Mouse (Mus musculus) embryonic fibroblast, embryonic 13.5 days (primary cell): ENCODE data around the gene Abca3. TPM values are rescaled to one million over a fixed set of nuclear protein-coding genes. Genes with fewer than 3 reads are reported as not detected.
A peak's percentile ranks its signal among the peaks of the same experiment; 100 is the strongest.

Source experiments
- H3K27ac ChIP-seq: 2 replicates; pipeline ENCODE4 v1.5.1; 2012; ENCODE audit warnings: low read length, control low read depth, inconsistent platforms; ENCODE audit not compliant: insufficient read depth
- H3K4me1 ChIP-seq: 2 replicates; pipeline ENCODE4 v1.6.1; 2011; ENCODE audit warnings: low read length; ENCODE audit not compliant: control insufficient read depth, insufficient read depth
- H3K4me3 ChIP-seq: 2 replicates; pipeline ENCODE4 v1.5.1; 2011; ENCODE audit warnings: mild to moderate bottlenecking, control low read depth, low read length; ENCODE audit not compliant: insufficient read depth
- CTCF ChIP-seq: IDR thresholded peaks from 2 replicates; pipeline ENCODE4 v1.5.1; 2011; ENCODE audit warnings: mild to moderate bottlenecking, control low read depth, low read length, moderate library complexity, borderline replicate concordance; ENCODE audit not compliant: insufficient read depth
- POLR2A ChIP-seq: IDR thresholded peaks from 2 replicates; pipeline ENCODE4 v1.6.1; 2011; ENCODE audit warnings: low read depth, mild to moderate bottlenecking, control low read depth, low read length, moderate library complexity
- polyA plus RNA-seq: library from polyadenylated mRNA; stranded (reverse); fragments of >200 nt; gene quantifications from 2 replicates; pipeline ENCODE4 v1.2.4, GENCODE M21; 2011; ENCODE audit warnings: low read depth; ENCODE audit not compliant: missing spikeins, insufficient read length

Gene Abca3
- 15.6 and 17.8 TPM in 2 replicates for polyA plus RNA-seq

GRCm38 (mm10) chr17:24351760-24352357 is at the start of gene Abca3:
TSS of gene Abca3 (plus strand) at chr17:24351950.
- Histone ChIP-seq H3K4me3 (peak within 1 kb of the TSS; percentile 59), H3K4me1 (no peaks in the 10 kb centered on the region), H3K27ac (no peak within 1 kb of the TSS)
- TF ChIP-seq POLR2A (peak; percentile 51), CTCF (peak; percentile 99)

GRCm38 (mm10) chr17:24307500-24307899 is 44.2 kb upstream of the Abca3 start:
- TF ChIP-seq POLR2A (no peak), CTCF (peak; percentile 50; the same call in 1 of the 2 replicates)
- no peaks in the 10 kb centered on the region for H3K4me1 ChIP-seq
- no peak overlapping the region for H3K27ac ChIP-seq
- no peak overlapping the region for H3K4me3 ChIP-seq

- H3K27ac ChIP-seq = no peak overlapping the region
- H3K4me3 ChIP-seq = no peak overlapping the region
- H3K4me1 ChIP-seq = no peaks in the 10 kb centered on the region
- TF ChIP-seq POLR2A (no peak), CTCF (no peak)
Observed at GRCm38 (mm10) chr17:24320826-24321225, 30.9 kb upstream of the Abca3 start.

- Histone ChIP-seq H3K4me1 (no peaks in the 10 kb centered on the region), H3K27ac (no peak overlapping the region), H3K4me3 (no peak overlapping the region)
- TF ChIP-seq CTCF (no peak), POLR2A (no peak)
Observed at GRCm38 (mm10) chr17:24325051-24325450, 26.7 kb upstream of the Abca3 start.

GRCm38 (mm10) chr17:24327656-24328055 is 24.1 kb upstream of the Abca3 start:
- no peak overlapping the region for H3K4me3 ChIP-seq
- H3K4me1 ChIP-seq = no peaks in the 10 kb centered on the region
- no peak overlapping the region for H3K27ac ChIP-seq
- no peak for TF ChIP-seq CTCF
- TF ChIP-seq POLR2A = no peak

- Histone ChIP-seq H3K4me1 (no peaks in the 10 kb centered on the region), H3K4me3 (no peak overlapping the region), H3K27ac (no peak overlapping the region)
- no peak for TF ChIP-seq CTCF
- TF ChIP-seq POLR2A = no peak
Observed at GRCm38 (mm10) chr17:24344672-24345071, 7.1 kb upstream of the Abca3 start.

- no peak overlapping the region for H3K4me3 ChIP-seq
- no peaks in the 10 kb centered on the region for H3K4me1 ChIP-seq
- no peak overlapping the region for H3K27ac ChIP-seq
- TF ChIP-seq POLR2A (no peak), CTCF (no peak)
Observed at GRCm38 (mm10) chr17:24346831-24347230, 4.9 kb upstream of the Abca3 start.

GRCm38 (mm10) chr17:24349176-24349575 is 2.6 kb upstream of the Abca3 start:
- Histone ChIP-seq H3K27ac (no peak overlapping the region), H3K4me3 (no peak overlapping the region), H3K4me1 (no peaks in the 10 kb centered on the region)
- no peak for TF ChIP-seq POLR2A
- no peak for TF ChIP-seq CTCF

GRCm38 (mm10) chr17:24350926-24351759 is 607 bp upstream of the Abca3 start, which contains the start of gene Abca17:
TSS of gene Abca17 (minus strand) at chr17:24351068.
- Histone ChIP-seq H3K4me3 (peak within 1 kb of the TSS; percentile 59), H3K4me1 (no peaks in the 10 kb centered on the region), H3K27ac (no peak within 1 kb of the TSS)
- TF ChIP-seq POLR2A (no peak), CTCF (no peak)
